Mouse (Mus musculus) ES-Bruce4 (cell line): ENCODE results near the gene Phlpp2.

Source experiments
- CTCF ChIP-seq: IDR thresholded peaks from one replicate; pipeline ENCODE4 v1.8.1; 2011; ENCODE audit warnings: low read depth, low read length
- EP300 ChIP-seq: IDR thresholded peaks from 2 replicates; pipeline ENCODE4 v1.6.1; 2011; ENCODE audit warnings: low read depth, low read length; ENCODE audit not compliant: insufficient read depth

DNA sequence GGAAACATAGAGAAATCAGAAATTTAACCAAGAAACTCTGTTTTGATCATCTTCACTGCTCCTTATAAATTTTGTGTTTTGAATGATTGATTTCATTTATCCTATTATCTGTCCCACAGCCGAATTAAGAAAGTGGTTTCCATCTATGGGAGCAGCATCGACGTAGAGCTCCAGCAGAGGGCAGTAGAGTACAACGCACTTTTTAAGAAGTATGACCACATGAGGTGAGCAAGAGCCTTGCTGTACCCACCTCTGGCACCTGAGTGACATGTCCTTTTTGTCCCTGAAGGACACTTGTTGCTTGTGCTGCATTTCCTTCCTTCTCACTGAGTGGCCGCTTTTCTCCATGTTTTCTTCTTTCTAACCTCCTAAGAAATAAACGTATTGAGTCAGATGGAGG, 14.9 kb upstream of the Phlpp2 start:
- no peak for TF ChIP-seq EP300
- TF ChIP-seq CTCF, result peak; percentile 67
